Mouse (Mus musculus) B cell, adult (primary cell): Measurements from ENCODE around the gene Mrgpra2b. TPM values are rescaled to one million over a fixed set of nuclear protein-coding genes. Genes with fewer than 3 reads are reported as not detected.

Experiments
- total RNA-seq: library from RNA; stranded (reverse); gene quantifications from 4 replicates; pipeline ENCODE4 v1.2.4, GENCODE M21; 2023; ENCODE audit not compliant: inconsistent age

Mrgpra2b gene
- total RNA-seq = not detected in 4 replicates

DNA sequence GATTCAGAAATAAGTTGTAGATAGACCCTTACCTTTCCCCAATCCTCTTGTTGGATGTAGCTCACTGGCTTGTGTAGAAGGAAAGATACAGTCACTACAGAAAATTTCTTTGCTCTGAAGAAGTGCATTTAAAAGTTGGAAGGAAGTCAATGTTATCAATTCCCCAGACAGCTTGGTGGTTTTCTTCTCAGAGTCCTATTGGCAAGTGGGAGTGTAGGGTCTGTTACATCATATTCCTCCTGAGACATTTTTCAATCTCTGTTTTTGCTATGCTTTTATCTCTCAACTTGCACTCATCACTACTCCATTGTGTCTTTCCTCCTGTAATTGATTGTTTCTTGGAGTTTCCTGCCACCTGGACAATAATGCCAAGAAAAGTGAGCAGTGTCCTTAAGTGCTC is at the start of gene Mrgpra2b:
Gene Mrgpra2b (minus strand): TSS at position 101 of the 400 bp plus-strand sequence.

DNA sequence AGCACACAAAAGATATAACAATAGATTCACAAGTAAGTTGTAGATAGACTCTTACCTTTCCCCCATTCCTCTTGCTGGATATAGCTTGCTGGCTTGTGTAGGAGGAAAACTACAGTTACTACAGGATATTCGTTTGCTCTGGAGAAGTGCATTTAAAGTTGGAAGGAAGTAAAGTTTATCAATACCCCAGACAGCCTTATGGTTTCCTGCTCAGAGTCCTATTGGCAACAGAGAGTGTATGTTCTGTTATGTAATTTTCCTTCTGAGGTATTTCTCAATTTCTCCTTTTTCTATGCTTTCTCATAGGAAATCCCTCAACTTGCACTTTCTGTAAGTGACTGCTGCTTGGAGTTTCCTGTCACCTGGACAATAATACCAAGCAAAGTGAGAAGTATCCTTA is 76.6 kb downstream of the Mrgpra2b start, which contains the start of gene Mrgpra2a:
Gene Mrgpra2a (minus strand): TSS at position 125 of the 400 bp plus-strand sequence.

Other genes with a start within 250 kb of the Mrgpra2b start
- gene Mrgpra1, start 174.6 kb downstream of the Mrgpra2b start, total RNA-seq = not detected in 4 replicates
- gene Mrgpra2a, start 76.7 kb downstream of the Mrgpra2b start, total RNA-seq = not detected in 4 replicates
- not detected in 4 replicates for gene Mrgpra3, start 72.5 kb upstream of the Mrgpra2b start, total RNA-seq